In genomic region chr6:65651376-65651775, GRCm38 (mm10) we compare ENCODE assay signal across 13 mouse cellular contexts. TPM values are rescaled to one million over a fixed set of nuclear protein-coding genes. Genes with fewer than 3 reads are reported as not detected.
DNase-seq lines count a peak whose midpoint lies in the region; ATAC-seq and TF ChIP-seq lines count a peak whose summit lies in the region.
"Had no signal": no experiment of that assay in that cellular context is flagged by ENCODE, and none has a peak within 500 bp of the region (broad histone marks: within the 10 kb centered on the region; RNA-seq: fewer than 3 reads in every experiment).

No protein-coding gene starts in this region.

- 16% methylated on average over 4 of the region's 4 CpGs for WGBS in lung, embryonic 14.5 days

- TF ChIP-seq CTCF in lung, embryonic 14.5 days (IDR thresholded peaks at IDR 0.05; ENCODE audit: low read depth) = peak; percentile 65

- no peaks in the 10 kb centered on the region for H3K9me3 ChIP-seq in lung, embryonic 14.5 days (ENCODE audit: low read depth, low read length)
- H3K9me3 ChIP-seq: neural tube, embryonic 12.5 days had no signal

- H3K4me2 ChIP-seq in lung, embryonic 14.5 days = no peak overlapping the region
- H3K4me2 ChIP-seq: neural tube, embryonic 12.5 days had no signal

- no peaks in the 10 kb centered on the region for H3K27me3 ChIP-seq in lung, embryonic 14.5 days (ENCODE audit: insufficient read depth, low read length)
- H3K27me3 ChIP-seq: neural tube, embryonic 12.5 days had no signal

- H3K9ac ChIP-seq in lung, embryonic 14.5 days = no peak overlapping the region
- H3K9ac ChIP-seq: neural tube, embryonic 12.5 days had no signal

- H3K4me1 ChIP-seq in lung, embryonic 14.5 days (ENCODE audit: insufficient read depth) = no peaks in the 10 kb centered on the region
- H3K4me1 ChIP-seq: neural tube, embryonic 12.5 days had no signal

- no peak overlapping the region for H3K27ac ChIP-seq in lung, embryonic 14.5 days (ENCODE audit: low read depth)
- H3K27ac ChIP-seq: neural tube, embryonic 12.5 days had no signal

- no peak for ATAC-seq in lung, embryonic 14.5 days (ENCODE audit: insufficient read depth)

- H3K36me3 ChIP-seq in lung, embryonic 14.5 days (ENCODE audit: insufficient read depth) = no peaks in the 10 kb centered on the region
- H3K36me3 ChIP-seq: neural tube, embryonic 12.5 days had no signal

- no peak overlapping the region for H3K4me3 ChIP-seq in lung, embryonic 14.5 days (ENCODE audit: low read depth, low read length)
- H3K4me3 ChIP-seq: neural tube, embryonic 12.5 days had no signal

- DNase-seq in heart, adult 8-10 months (ENCODE audit: low spot score) = peak; percentile 28
- DNase-seq in heart, adult 9 months (ENCODE audit: low spot score in 2 of 2) = no peak
- DNase-seq in lung, embryonic 14.5 days = peak; percentile 87
- no peak for DNase-seq in lung, postnatal 10 days
- DNase-seq in ZHBTc4 (ENCODE audit: low read depth, low spot score) = peak; percentile 24
- peak; percentile 65 for DNase-seq in retina, postnatal 1 day
- DNase-seq in right cerebral cortex, adult 2 months (ENCODE audit: low spot score in 2 of 2) = no peak
- DNase-seq in gastrocnemius, adult 18-20 months (ENCODE audit: low spot score) = no peak
- DNase-seq: kidney, adult 11 months; lung, postnatal 14 days; spleen, adult 18-20 months; thymus, postnatal 36 days had no signal

RNA-seq across cellular contexts. Expression of gene Ndnf, which starts 20.0 kb away (rescaled TPM):
- total RNA-seq in heart, adult 8-10 months (2022) = 1 to 10 TPM; 2.3 to 4.1 (median 3.9) TPM
- polyA plus RNA-seq in lung, embryonic 14.5 days (2014; fragmentation: Nextera tagmentation; extraction: Ambion mirVana) = 38.5 and 40.8 TPM in 2 replicates
- total RNA-seq in gastrocnemius, adult 18-20 months (2021) = under 1 TPM; 0.05 to 0.18 TPM

Comparison
In these comparisons a context has a peak if more than half of its experiments do, and no peak if none do; other contexts are left out.
1. DNase-seq: peak in heart, adult 8-10 months (single experiment), lung, embryonic 14.5 days (single experiment), ZHBTc4 (single experiment) and retina, postnatal 1 day (single experiment); none in heart, adult 9 months (0 of 2), lung, postnatal 10 days (single experiment), right cerebral cortex, adult 2 months (0 of 2) and gastrocnemius, adult 18-20 months (single experiment).